Mouse (Mus musculus): ENCODE measurements around the gene Gm11007. TPM values are rescaled to one million over a fixed set of nuclear protein-coding genes. Genes with fewer than 3 reads are reported as not detected.
"Not testable (repeated sequence)": the region's sequence is repeated elsewhere in the genome, so short reads cannot be mapped to it uniquely, and the experiment has no call there.

The Gm11007 gene
- not detected for total RNA-seq (2021)
- long read RNA-seq, experiment 1, partial matches to known transcripts, result 0 of 3 reads
- long read RNA-seq, experiment 1, other reads (novel, unspliced or antisense), result 3 of 3 reads
- long read RNA-seq, experiment 2, partial matches to known transcripts, result 0 of 2 reads
- long read RNA-seq, experiment 2, other reads (novel, unspliced or antisense), result 2 of 2 reads

GRCm38 (mm10) chr2:175643678-175644077, at the start of gene Gm11007:
Gene Gm11007, plus strand, starts transcription at chr2:175643978.
- not testable (repeated sequence) for DNase-seq (ENCODE audit: low spot score)

Other genes starting within 250 kb of the Gm11007 start
- gene Gm4724, start 208.2 kb upstream of the Gm11007 start, total RNA-seq (2021), result 1 to 10 TPM; 2.2 to 4.6 TPM
- 1 to 10 TPM; 4.8 to 6.3 TPM for gene Zfp965, start 174.0 kb upstream of the Gm11007 start, total RNA-seq (2021)
- gene Zfp969, start 59.7 kb downstream of the Gm11007 start, total RNA-seq (2021), result not detected
- gene Gm2007, start 97.6 kb downstream of the Gm11007 start, total RNA-seq (2021), result not detected
- gene Gm14288, start 157.1 kb downstream of the Gm11007 start, total RNA-seq (2021), result 1 to 10 TPM; 5.1 to 7.9 TPM
- 10 to 100 TPM; 11.4 to 11.6 TPM for gene Gm6710, start 225.2 kb downstream of the Gm11007 start, total RNA-seq (2021)

Measured in gastrocnemius, adult 18-20 months (tissue).